Mouse (Mus musculus) forelimb bud, embryonic 11.5 days (tissue): ENCODE data around the gene Gm38431.

Experiments used
- DNase-seq: peaks from one replicate; pipeline ENCODE4 v3.0.0-alpha.2; 2012; ENCODE audit warnings: low read depth, low spot score

Gene Gm38431

DNA sequence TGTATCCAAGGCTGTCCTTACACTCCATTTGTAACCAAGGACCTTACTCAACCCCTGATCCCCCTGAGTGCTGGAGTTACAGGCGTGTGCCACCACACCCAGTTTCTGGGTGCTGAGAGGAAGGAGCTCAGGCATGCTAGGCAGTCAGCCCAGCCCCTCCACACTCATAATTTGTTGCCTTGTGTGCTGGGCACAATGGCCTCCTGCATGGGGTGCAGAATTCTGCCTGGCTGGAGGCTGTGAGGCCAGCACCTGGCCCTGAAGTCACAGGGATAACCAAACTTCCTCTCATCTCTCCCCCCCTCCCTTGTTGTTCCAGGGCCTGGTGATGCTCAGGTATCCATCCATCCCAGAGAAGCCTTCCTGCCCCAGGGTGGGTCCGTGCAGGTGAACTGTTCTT lies 73.2 kb downstream of the Gm38431 start:
- DNase-seq = no peak
